Mouse (Mus musculus): ENCODE data around the gene Naaladl2.

DNA sequence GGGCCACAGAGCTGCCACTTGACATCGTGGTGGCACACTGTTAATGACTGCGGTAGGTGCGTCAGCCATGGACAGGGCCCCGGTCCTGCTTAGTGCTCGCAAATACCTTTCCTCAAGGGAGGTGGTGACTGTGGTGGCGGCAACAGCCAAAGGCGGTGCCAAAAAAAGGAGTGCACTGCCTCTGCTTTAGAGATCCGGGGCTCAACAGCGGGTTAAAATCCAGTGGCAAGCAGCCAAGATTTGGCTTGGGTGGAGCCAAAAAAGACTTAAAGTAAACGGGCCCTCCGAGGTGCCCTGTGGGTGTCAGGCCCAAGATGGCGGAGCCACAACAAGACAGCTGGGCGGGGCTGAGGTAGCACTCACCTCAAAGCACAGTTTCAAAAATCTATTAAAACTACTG, 7.7 kb upstream of the Naaladl2 start:
- TF ChIP-seq CTCF (conservative IDR thresholded peaks at IDR 0.05; ENCODE audit: insufficient read depth, insufficient read length, low read depth, low read length) (no peak), POLR2A (IDR thresholded peaks at IDR 0.05; ENCODE audit: low read depth, low read length) (no peak)

Data from kidney, adult 2 months (tissue).